Mouse (Mus musculus) stomach, postnatal 0 days (tissue): ENCODE data around the gene Capzb. TPM values are rescaled to one million over a fixed set of nuclear protein-coding genes. Genes with fewer than 3 reads are reported as not detected.

Experiments used
- ATAC-seq: fragments of 200-750 bp; cut with Nextera tagmentation; 2 replicates; pipeline ENCODE4 v1.8.0; 2017; ENCODE audit not compliant: low FRiP score, low TSS enrichment
- DNase-seq: peaks from one replicate; pipeline ENCODE4 v3.0.0-alpha.2; 2016; ENCODE audit warnings: low spot score
- H3K27ac ChIP-seq: fragments of 300-500 bp; sonication (generic); replicated peaks from 2 replicates; pipeline ENCODE4 v1.5.1; 2014; ENCODE audit warnings: mild to moderate bottlenecking, control low read depth
- H3K27me3 ChIP-seq: fragments of 300-500 bp; sonication (generic); 2 replicates; pipeline ENCODE4 v1.6.1; 2014; ENCODE audit warnings: low read length; ENCODE audit not compliant: control insufficient read depth, insufficient read depth
- H3K36me3 ChIP-seq: fragments of 300-500 bp; sonication (generic); 2 replicates; pipeline ENCODE4 v1.6.1; 2014; ENCODE audit warnings: low read length, mixed read lengths; ENCODE audit not compliant: control insufficient read depth, insufficient read depth
- H3K4me1 ChIP-seq: fragments of 300-500 bp; sonication (generic); replicated peaks from 2 replicates; pipeline ENCODE4 v1.6.1; 2014; ENCODE audit warnings: antibody characterized with exemption; ENCODE audit not compliant: control insufficient read depth, insufficient read depth
- H3K4me2 ChIP-seq: fragments of 300-500 bp; sonication (generic); replicated peaks from 2 replicates; pipeline ENCODE4 v1.6.1; 2014; ENCODE audit warnings: low read depth, mild to moderate bottlenecking, control low read depth, moderate library complexity
- H3K4me3 ChIP-seq: fragments of 300-500 bp; sonication (generic); 2 replicates; pipeline ENCODE4 v1.5.1; 2014; ENCODE audit warnings: low read depth, low read length, control low read depth
- H3K9ac ChIP-seq: fragments of 300-500 bp; sonication (generic); 2 replicates; pipeline ENCODE4 v1.6.1; 2014; ENCODE audit warnings: mild to moderate bottlenecking, low read length, control low read depth, mixed read lengths
- H3K9me3 ChIP-seq: fragments of 300-500 bp; sonication (generic); 2 replicates; pipeline ENCODE4 v1.6.1; 2016; ENCODE audit warnings: low read length; ENCODE audit not compliant: control insufficient read depth
- CTCF ChIP-seq: IDR thresholded peaks from 2 replicates; pipeline ENCODE4 v1.5.1; 2016; ENCODE audit warnings: antibody characterized with exemption, low read depth, mild to moderate bottlenecking, moderate library complexity
- EP300 ChIP-seq: optimal IDR thresholded peaks from 2 replicates; pipeline ENCODE3; 2016; ENCODE audit warnings: antibody characterized with exemption
- WGBS: fragments of 180-500 bp; shearing (Covaris S2); extraction: QIAGEN DNeasy Blood & Tissue Kit; methylation state at CpG from one replicate; pipeline ENCODE4 v1.1.7; 2014; 5-methylcytosine and 5-hydroxymethylcytosine counted together
- polyA plus RNA-seq: library from polyadenylated mRNA; unstranded; fragments of >200 nt; fragmentation: Nextera tagmentation; extraction: Ambion mirVana; gene quantifications from 2 replicates; pipeline ENCODE4 v1.2.1, GENCODE M21; 2015

Gene Capzb
- polyA plus RNA-seq, 1 experiment from 2014 or later = 341 TPM

DNA sequence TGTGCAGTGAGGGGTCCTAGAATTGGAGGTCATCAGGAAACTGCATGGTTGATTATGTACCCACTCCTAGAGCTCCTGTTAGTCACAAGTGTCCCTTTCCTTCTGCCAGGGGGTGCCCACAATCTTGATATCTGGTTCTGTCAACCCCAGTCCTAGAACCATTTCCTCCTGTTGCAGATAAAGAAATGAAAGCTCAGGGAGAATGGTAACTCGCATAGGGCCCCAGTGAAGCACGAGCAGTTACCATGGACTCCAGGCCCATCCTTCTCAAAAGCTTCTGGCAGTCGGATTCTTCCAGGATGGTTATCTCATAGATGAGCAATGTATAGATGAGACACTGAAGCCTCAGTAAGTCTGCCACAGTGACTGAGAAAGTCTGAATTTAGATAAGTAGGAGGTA is 8.2 kb downstream of the Capzb start:
- H3K4me1 ChIP-seq = peaks cover 5% of the 10 kb centered on the region
- no peak overlapping the region for H3K4me3 ChIP-seq
- H3K27ac ChIP-seq = no peak overlapping the region
- TF ChIP-seq EP300 (no peak), CTCF (no peak)
- H3K9ac ChIP-seq = no peak overlapping the region
- no peak overlapping the region for H3K4me2 ChIP-seq
- DNase-seq = no peak
- H3K9me3 ChIP-seq = no peaks in the 10 kb centered on the region
- no peaks in the 10 kb centered on the region for H3K36me3 ChIP-seq
- WGBS = 69% methylated on average over 3 of the region's 3 CpGs
- H3K27me3 ChIP-seq = no peaks in the 10 kb centered on the region
- ATAC-seq = no peak

DNA sequence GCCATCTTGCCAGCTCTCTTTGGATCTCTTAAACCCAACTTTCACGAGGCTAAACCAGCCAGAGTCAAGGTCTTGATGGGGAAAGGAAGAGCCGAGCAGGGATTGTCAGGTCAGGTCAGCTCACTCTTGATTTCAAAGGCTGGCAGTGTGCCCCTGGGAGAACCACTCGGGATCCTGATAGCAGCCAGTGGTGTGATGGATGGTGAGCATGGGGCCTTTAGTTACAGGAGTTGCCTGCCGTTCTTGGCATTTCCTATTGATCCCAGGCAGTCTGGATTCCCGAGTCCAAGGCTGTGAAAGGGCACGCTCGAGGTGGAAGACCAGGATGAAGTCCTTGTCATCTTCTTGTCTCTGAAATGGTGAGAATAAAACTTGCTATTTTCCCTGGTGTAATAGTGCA is 9.9 kb downstream of the Capzb start:
- Histone ChIP-seq H3K9me3 (no peaks in the 10 kb centered on the region), H3K27ac (no peak overlapping the region; the same call in 1 of the 2 replicates), H3K9ac (no peak overlapping the region), H3K36me3 (no peaks in the 10 kb centered on the region), H3K4me2 (no peak overlapping the region), H3K4me3 (no peak overlapping the region), H3K4me1 (peaks cover 7% of the 10 kb centered on the region), H3K27me3 (no peaks in the 10 kb centered on the region)
- ATAC-seq = no peak
- no peak for DNase-seq
- no peak for TF ChIP-seq CTCF
- no peak for TF ChIP-seq EP300
- WGBS = 46% methylated on average over 7 of the region's 7 CpGs

DNA sequence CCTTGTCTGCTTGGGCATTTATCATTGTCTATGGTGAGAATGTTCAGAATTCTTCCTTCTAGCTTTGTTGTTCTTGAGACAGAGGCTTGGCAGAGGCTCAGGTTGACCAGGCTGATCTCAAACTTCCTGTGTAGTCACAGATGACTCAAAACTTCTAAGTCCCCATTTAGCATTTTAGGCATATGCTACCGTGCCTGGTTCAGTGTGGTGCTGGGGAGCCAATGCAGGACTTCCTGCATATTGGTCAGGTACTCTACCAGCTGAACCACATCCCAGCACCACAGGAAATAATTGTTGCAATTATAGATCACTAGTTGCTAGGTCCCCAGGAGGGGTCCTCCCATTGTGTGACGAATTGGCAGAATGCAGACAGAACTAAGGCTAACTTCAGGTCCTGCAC is 10.7 kb downstream of the Capzb start:
- TF ChIP-seq CTCF (no peak), EP300 (no peak)
- Histone ChIP-seq H3K36me3 (no peaks in the 10 kb centered on the region), H3K27me3 (no peaks in the 10 kb centered on the region), H3K4me1 (peaks cover 8% of the 10 kb centered on the region), H3K4me3 (no peak overlapping the region), H3K9ac (no peak overlapping the region), H3K9me3 (no peaks in the 10 kb centered on the region), H3K27ac (no peak overlapping the region), H3K4me2 (no peak overlapping the region)
- no peak for DNase-seq
- no peak for ATAC-seq
- WGBS = 51% methylated on average over 2 of the region's 2 CpGs

DNA sequence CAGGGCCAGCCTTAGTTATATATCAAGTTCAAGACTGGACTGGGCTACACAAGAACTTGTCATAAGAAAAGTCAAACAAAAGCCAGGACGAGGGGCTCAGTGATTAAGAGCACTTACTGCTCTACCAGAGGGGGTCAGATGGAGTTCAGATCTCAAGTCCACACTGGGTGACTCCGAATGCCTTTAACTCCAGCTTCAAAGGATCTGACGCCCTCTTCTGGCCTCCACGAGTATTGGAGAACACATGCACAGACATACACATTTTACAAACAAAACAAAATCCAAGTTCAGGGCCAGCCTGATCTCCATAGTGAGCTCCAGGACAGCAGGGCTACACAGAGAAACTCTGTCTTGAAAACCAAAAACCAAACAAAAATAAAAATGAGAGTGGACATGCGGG is 13.1 kb downstream of the Capzb start:
- no peak overlapping the region for H3K27ac ChIP-seq
- 35% methylated on average over 5 of the region's 5 CpGs for WGBS
- no peaks in the 10 kb centered on the region for H3K36me3 ChIP-seq
- no peak overlapping the region for H3K9ac ChIP-seq
- H3K4me3 ChIP-seq = no peak overlapping the region
- no peak for TF ChIP-seq EP300
- TF ChIP-seq CTCF = peak; percentile 75
- H3K4me2 ChIP-seq = no peak overlapping the region
- H3K4me1 ChIP-seq = peaks cover 15% of the 10 kb centered on the region
- DNase-seq (peak; percentile 58), ATAC-seq (no peak)
- H3K9me3 ChIP-seq = no peaks in the 10 kb centered on the region
- no peaks in the 10 kb centered on the region for H3K27me3 ChIP-seq

DNA sequence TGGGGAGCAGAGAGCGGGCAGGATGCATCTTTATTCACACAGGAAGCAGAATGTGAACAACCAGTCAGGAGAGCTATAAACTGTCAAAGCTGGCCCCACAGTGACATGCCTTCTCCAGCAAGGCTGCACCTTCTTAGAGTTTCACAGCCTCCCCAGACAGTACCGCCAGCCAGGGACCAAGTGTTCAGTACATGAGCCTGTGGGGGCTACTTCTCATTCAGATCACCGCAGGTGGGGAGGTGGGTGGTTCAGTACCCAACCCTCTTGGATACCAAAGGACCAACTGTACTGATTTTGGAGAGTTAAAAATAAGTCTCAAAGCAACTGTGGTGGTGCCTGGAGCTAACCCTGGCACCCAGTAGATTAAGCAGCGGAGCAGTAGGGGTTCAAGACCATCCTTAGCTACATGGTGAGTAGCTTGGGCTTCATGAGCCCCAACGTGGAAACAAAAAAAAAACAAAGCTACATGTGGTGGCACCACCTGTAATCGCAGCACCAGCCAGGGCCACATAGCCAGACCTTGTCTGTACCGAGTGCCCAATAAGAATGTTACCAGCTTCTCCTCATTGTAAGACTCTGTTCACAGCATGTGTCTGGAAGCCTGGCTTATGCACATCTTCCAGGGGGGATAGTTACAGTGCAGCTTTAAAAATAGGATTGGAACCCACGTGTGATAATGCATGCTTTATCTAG is 13.8 kb downstream of the Capzb start:
- 79% methylated on average over 8 of the region's 8 CpGs for WGBS
- DNase-seq (no peak), ATAC-seq (no peak)
- H3K27me3 ChIP-seq = no peaks in the 10 kb centered on the region
- no peak overlapping the region for H3K9ac ChIP-seq
- H3K4me2 ChIP-seq = no peak overlapping the region
- no peaks in the 10 kb centered on the region for H3K36me3 ChIP-seq
- H3K4me1 ChIP-seq = peaks cover 15% of the 10 kb centered on the region
- H3K9me3 ChIP-seq = no peaks in the 10 kb centered on the region
- H3K4me3 ChIP-seq = no peak overlapping the region
- H3K27ac ChIP-seq = no peak overlapping the region
- TF ChIP-seq EP300 = no peak
- TF ChIP-seq CTCF = no peak

DNA sequence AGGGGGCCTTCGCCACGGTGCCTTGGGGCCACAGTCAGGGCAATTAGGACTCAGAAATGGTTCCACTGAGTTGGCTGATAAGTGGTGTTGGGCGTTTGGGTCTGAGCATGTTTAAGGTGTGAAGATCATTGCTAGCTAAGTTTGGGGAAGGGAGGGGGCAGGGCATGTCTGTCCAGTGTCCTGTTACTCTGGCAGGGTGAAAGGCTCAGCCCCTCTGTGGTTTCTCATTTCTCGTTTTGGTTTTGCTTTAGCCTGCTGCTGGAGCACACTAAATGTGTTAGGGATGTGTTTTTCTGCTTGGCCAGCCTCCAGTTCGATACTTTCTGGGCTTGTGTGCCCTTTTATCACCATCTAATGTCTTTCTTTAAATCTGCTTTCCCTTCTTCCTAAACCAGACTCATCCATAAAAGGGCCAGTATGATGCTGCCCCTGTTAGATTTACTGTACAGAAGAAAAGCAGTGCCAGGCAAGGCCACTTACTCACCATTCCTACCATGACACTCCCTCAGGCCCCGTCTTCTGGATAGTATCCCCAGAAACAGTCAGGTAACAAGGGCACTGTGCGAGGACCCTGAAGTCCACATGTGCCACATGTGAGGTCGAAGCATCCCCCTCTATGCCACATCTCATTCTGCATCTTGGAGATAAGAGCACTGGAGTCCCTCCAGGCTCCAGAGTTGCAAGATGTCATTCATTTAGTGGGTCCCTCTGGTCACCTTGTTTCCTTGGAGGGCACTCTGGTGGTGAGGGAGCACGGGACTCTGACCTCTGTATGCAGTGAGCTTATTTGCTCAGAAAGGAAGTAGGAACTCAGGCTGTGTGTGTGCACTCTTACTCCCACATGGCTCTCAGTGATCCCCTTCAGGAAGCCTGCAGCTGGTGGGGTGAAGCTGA is 15.8 kb downstream of the Capzb start:
- Histone ChIP-seq H3K27ac (peak overlapping the region; percentile 73), H3K9me3 (no peaks in the 10 kb centered on the region), H3K36me3 (no peaks in the 10 kb centered on the region), H3K4me1 (peaks cover 20% of the 10 kb centered on the region), H3K4me2 (no peak overlapping the region), H3K9ac (no peak overlapping the region), H3K4me3 (no peak overlapping the region), H3K27me3 (no peaks in the 10 kb centered on the region)
- ATAC-seq (peak; percentile 43), DNase-seq (no peak)
- WGBS = 49% methylated on average over 9 of the region's 9 CpGs
- TF ChIP-seq CTCF (no peak), EP300 (no peak)
